Mouse (Mus musculus) olfactory bulb, adult 2 months (tissue): ENCODE data around the gene Cklf.

ENCODE experiments used
- CTCF ChIP-seq: fragments of 200-500 bp; IDR thresholded peaks from 2 replicates; pipeline ENCODE4 v1.5.1; 2012; ENCODE audit warnings: low read depth, mild to moderate bottlenecking, low read length, moderate library complexity; ENCODE audit not compliant: insufficient read depth
- POLR2A ChIP-seq: fragments of 200-500 bp; IDR thresholded peaks from 2 replicates; pipeline ENCODE4 v1.6.1; 2012; ENCODE audit warnings: mild to moderate bottlenecking, low read depth, low read length, moderate library complexity; ENCODE audit not compliant: insufficient read depth

DNA sequence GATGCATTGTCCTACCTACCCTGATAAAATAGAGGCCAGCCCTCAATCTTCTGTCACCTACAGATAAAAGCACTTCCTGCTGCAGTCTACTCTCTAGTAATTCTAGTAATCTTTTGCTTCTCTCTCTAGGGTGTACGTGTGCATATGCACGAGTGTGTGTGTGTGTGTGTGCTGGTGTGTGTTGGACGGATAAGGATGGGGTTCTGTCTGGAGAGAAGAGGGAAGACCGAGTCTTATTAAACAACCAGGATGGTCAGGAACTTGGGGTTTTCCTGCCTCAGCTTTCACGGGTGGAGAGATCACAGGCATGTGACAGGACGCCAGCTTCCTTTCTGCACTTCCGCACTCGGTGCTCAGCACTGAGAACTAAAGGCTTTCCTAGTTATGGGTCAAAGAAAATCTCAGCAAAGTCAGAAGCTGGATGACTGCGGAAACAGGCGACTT, 11.2 kb upstream of the Cklf start:
- TF ChIP-seq POLR2A (no peak), CTCF (no peak)
